Mouse (Mus musculus): ENCODE data around the gene Tfb2m. TPM values are rescaled to one million over a fixed set of nuclear protein-coding genes. Genes with fewer than 3 reads are reported as not detected.

Tfb2m gene
- 10 to 100 TPM; 21.0 to 24.8 TPM for total RNA-seq (2021)
- long read RNA-seq, experiment 1, transcript Tfb2m-201 (8 exons, 2,449 nt), result major isoform, 8 of 13 reads
- long read RNA-seq, experiment 1, partial matches to known transcripts, result 1 of 13 reads
- long read RNA-seq, experiment 1, other reads (novel, unspliced or antisense), result 4 of 13 reads
- long read RNA-seq, experiment 2, transcript Tfb2m-201 (8 exons, 2,449 nt), result major isoform, 18 of 29 reads
- long read RNA-seq, experiment 2, partial matches to known transcripts, result 0 of 29 reads
- long read RNA-seq, experiment 2, other reads (novel, unspliced or antisense), result 11 of 29 reads

GRCm38 (mm10) chr1:179545768-179546550 lies at the start of gene Tfb2m, which contains the start of gene Cnst:
Tfb2m (minus strand) TSS chr1:179546267.
Cnst (plus strand) TSS chr1:179546370.
- peak within 1 kb of the TSS; percentile 89 for H3K4me3 ChIP-seq
- H3K27ac ChIP-seq, result peak within 1 kb of the TSS; percentile 98

DNA sequence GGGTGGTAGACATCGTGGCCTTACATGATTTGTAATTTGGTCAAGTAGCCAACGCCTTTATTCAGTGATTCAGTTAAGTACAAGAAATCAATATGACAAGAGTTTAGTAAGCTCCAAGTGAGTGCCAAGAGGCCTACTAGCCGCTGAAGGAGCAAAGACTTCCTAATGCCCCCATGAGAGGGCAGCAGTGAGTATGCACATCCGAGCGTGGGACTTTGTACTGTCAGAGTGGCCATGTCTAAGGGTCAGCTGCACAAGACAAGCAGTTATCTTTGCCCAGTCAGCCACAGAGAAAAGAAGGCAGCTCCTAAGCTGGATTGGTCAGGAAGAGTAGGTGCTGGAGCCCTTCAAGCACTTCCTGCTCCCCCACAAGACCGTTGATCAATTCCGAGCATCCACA lies 46.9 kb upstream of the Tfb2m start:
- Histone ChIP-seq H3K4me3 (no peak overlapping the region), H3K27ac (no peak overlapping the region)
- DNase-seq (ENCODE audit: low spot score in 2 of 2), result no peak
- peak; percentile 69 for TF ChIP-seq CTCF (conservative IDR thresholded peaks at IDR 0.05)

More at GRCm38 (mm10) chr1:179545768-179546550, at the start of gene Tfb2m, which contains the start of gene Cnst:
- peak; percentile 96 to 98 for DNase-seq (ENCODE audit: low spot score in 2 of 2)

DNA sequence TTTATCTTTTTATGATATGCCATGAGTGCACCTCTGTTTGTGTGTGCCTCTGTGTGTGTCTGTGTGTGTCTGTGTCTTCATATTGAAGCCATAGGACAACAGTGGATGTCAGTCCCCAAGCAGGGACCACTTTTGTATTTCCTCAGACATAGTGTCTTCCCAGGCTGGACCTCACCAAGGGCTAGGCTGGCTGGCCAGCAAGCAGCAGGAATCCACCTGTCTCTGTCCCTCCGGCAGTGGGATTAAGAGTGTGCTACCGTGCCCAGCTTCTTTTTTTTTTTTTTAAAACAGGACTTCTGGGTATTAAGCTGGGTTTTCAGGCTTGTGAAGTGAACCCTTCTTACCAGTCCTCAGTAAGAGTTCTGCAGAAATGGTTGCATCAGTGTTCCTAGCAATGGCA lies 46.1 kb upstream of the Tfb2m start:
- Histone ChIP-seq H3K27ac (peak overlapping the region; percentile 55), H3K4me3 (no peak overlapping the region; the same call in 1 of the 2 replicates)
- no peak for TF ChIP-seq CTCF (conservative IDR thresholded peaks at IDR 0.05)
- DNase-seq (ENCODE audit: low spot score in 2 of 2), result no peak

- Histone ChIP-seq H3K4me3 (peak overlapping the region; percentile 27; the same call in 1 of the 2 replicates), H3K27ac (peak overlapping the region; percentile 55)
- no peak for TF ChIP-seq CTCF (conservative IDR thresholded peaks at IDR 0.05)
- DNase-seq (ENCODE audit: low spot score in 2 of 2), result peak; percentile 63 to 68
Measured at GRCm38 (mm10) chr1:179591639-179592038, 45.6 kb upstream of the Tfb2m start.

- TF ChIP-seq CTCF (conservative IDR thresholded peaks at IDR 0.05), result no peak
- H3K4me3 ChIP-seq, result no peak overlapping the region
- peak; percentile 56 to 58 for DNase-seq (ENCODE audit: low spot score in 2 of 2)
- peak overlapping the region; percentile 54 for H3K27ac ChIP-seq
Measured at GRCm38 (mm10) chr1:179588230-179588629, 42.2 kb upstream of the Tfb2m start.

DNA sequence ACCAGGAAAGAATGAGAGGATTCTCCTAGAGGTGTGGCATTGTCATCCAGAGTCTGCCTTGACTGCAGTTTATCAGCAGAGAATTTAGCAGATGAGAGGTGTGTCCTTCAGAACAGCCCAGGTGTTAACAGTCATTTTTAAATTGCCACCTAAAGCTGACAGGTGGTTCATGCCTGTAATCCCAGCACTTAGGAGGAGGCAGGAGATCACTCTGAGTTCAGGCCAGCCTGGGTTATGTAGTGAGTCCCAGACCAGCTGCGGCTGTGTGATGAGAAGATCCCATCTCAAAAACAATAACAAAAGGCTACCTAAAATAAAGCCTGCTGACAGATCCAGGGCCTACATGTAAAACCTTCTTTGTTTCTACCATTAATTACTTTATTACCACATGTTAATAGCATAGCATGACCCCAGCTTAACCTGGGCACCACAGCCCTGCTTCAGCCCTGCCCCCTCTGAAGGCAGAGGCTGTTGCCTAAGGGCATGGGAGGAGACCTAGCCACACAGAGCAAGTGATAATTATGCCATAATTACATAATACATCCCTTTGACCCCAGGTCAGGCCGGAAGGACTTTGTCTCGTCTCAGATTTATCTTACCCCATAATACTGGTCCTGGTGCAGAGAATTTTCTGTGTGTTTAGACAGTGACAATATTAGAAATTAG lies 40.5 kb upstream of the Tfb2m start:
- no peak for DNase-seq (ENCODE audit: low spot score in 2 of 2)
- no peak for TF ChIP-seq CTCF (conservative IDR thresholded peaks at IDR 0.05)
- no peak overlapping the region for H3K4me3 ChIP-seq
- no peak overlapping the region for H3K27ac ChIP-seq

DNA sequence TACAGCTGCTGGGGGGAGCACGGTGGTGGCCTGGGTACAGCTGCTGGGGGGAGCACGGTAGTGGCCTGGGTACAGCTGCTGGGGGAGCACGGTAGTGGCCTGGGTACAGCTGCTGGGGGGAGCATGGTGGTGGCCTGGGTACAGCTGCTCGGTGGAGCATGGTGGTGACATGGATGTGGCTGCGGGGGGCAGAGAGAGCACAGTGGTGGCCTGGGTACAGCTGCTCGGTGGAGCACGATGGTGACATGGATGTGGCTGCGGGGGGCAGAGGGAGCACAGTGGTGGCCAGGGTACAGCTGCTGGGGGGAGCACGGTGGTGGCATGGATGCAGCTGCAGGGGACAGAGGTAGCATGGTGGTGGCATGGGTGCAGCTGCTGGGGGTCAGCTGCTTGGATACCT lies 39.6 kb upstream of the Tfb2m start:
- TF ChIP-seq CTCF (conservative IDR thresholded peaks at IDR 0.05), result no peak
- no peak overlapping the region for H3K4me3 ChIP-seq
- no peak overlapping the region for H3K27ac ChIP-seq
- DNase-seq (ENCODE audit: low spot score in 2 of 2), result no peak

DNA sequence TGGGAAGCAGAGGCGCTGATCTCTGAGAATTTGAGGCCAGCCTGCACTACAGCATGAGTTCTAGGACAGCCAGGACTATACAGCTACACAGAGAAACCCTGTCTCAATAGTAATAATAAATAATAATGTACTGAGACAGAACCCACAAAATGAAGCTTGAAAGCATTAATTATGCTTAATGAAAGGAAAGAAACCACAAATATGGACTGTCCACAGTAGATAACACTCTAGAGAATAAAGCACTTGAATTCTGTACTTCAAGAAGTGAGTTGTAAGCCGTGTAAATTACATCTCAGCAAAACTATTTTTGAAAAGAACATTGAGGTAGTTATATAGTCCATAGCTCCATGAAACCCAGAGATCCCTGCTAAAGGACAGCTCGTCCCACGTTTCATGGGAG lies 38.2 kb upstream of the Tfb2m start:
- no peak for DNase-seq (ENCODE audit: low spot score in 2 of 2)
- no peak for TF ChIP-seq CTCF (conservative IDR thresholded peaks at IDR 0.05)
- H3K27ac ChIP-seq, result no peak overlapping the region
- no peak overlapping the region for H3K4me3 ChIP-seq

DNA sequence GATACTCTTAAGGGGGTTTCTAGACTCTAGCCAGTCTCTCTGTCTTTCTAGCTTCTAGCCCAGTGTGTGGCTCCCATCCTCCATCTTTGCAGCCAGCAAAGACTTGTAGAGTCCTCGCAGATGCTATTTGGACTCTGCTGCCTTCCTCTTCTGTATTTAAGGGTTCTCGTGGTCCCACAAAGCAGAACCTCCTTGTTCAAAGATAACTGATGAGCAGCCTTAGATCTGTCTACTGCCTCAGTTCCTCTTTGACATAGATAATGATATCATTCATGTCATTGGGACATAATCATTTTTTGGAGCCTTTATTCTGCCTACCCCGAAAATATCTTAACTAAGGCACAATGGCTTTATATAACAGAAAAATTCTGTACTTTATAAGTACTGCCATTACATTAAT lies 37.0 kb upstream of the Tfb2m start:
- no peak for TF ChIP-seq CTCF (conservative IDR thresholded peaks at IDR 0.05)
- no peak overlapping the region for H3K4me3 ChIP-seq

GRCm38 (mm10) chr1:179582021-179582433 lies 36.0 kb upstream of the Tfb2m start:
- Histone ChIP-seq H3K4me3 (no peak overlapping the region), H3K27ac (no peak overlapping the region)
- TF ChIP-seq CTCF (conservative IDR thresholded peaks at IDR 0.05), result no peak
- no peak for DNase-seq (ENCODE audit: low spot score in 2 of 2)

More for the DNA sequence above, 37.0 kb upstream of the Tfb2m start:
- no peak for DNase-seq (ENCODE audit: low spot score in 2 of 2)
- no peak overlapping the region for H3K27ac ChIP-seq

DNA sequence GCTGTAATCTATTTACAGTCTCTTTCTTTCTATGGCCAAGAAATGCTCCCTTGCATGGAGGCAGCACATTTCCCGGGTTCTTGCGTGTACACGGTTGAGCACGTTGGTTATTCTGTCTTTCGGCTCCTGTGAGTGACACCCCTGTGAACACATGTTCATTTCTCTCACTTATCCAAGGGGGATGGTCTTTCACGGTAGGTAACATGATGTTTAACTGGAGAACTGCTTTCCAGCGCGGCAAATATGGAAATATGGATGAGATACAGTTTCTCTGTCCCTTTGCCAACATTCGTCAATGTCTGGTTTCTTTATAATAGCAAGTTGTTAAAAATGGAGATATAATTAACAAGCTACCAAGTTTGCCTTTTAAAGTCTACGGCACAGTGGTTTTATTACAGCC lies 35.4 kb upstream of the Tfb2m start:
- no peak for DNase-seq (ENCODE audit: low spot score in 2 of 2)
- Histone ChIP-seq H3K27ac (no peak overlapping the region), H3K4me3 (no peak overlapping the region)
- TF ChIP-seq CTCF (conservative IDR thresholded peaks at IDR 0.05), result no peak

DNA sequence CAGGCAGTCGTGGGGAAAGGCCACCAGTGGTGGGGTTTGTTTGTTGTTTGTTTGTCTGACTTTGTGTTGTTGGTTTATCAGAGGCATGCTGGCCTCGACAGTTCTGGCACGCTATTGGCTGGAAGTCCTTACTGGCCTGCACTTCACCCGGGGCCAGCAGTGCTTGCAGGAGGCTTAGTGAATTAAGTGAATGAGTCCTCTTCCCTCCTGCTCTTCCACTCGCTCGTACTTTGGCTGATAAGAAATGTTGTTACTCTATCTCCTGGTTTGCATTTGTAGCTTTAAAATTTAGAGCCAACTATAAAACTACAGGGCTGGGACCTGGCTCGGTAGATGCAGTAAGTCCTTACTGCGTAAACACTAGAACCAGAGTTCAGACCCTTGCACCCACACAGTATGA lies 34.1 kb upstream of the Tfb2m start:
- no peak for DNase-seq (ENCODE audit: low spot score in 2 of 2)
- H3K27ac ChIP-seq, result no peak overlapping the region
- no peak for TF ChIP-seq CTCF (conservative IDR thresholded peaks at IDR 0.05)
- H3K4me3 ChIP-seq, result no peak overlapping the region

GRCm38 (mm10) chr1:179578625-179579024 lies 32.6 kb upstream of the Tfb2m start:
- no peak for DNase-seq (ENCODE audit: low spot score in 2 of 2)
- no peak for TF ChIP-seq CTCF (conservative IDR thresholded peaks at IDR 0.05)
- no peak overlapping the region for H3K4me3 ChIP-seq
- H3K27ac ChIP-seq, result no peak overlapping the region

All from layer of hippocampus, adult 2 months (tissue).